Mouse (Mus musculus): ENCODE data around the gene Mef2a. TPM values are rescaled to one million over a fixed set of nuclear protein-coding genes. Genes with fewer than 3 reads are reported as not detected.

Gene Mef2a
- polyA plus RNA-seq, 1 experiment, result 95.0 TPM

DNA sequence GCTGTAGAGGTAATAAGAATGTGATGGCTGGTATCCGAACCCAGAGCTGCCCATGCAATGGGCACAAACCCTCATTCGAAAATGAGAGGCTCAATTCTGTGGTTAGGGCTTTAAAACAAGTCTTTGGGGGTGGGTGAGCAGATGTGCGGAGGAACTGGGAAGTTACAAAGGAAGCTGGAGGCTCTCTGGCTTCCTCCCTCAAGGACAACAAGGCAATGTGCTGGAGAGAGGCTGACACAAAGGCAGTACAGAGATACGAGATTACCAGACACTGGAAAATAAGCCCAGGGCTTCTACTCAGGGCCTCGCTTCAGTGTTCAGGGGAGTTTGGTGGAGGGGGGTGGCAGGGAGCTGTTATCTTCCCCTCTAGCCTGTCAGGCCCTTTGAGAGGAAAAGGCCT lies 1.3 kb upstream of the Mef2a start:
- TF ChIP-seq POLR2A (IDR thresholded peaks at IDR 0.05; ENCODE audit: insufficient read depth, low read depth, low read length) (no peak), CTCF (IDR thresholded peaks at IDR 0.05; ENCODE audit: insufficient read depth, low read depth, low read length) (no peak)
- WGBS, result 32% methylated on average over 5 of the region's 5 CpGs
- Histone ChIP-seq H3K27ac (ENCODE audit: insufficient read depth, low read depth, low read length) (peak overlapping the region; percentile 100), H3K4me1 (ENCODE audit: control insufficient read depth, insufficient read depth, low read length) (peaks cover 10% of the 10 kb centered on the region), H3K4me3 (ENCODE audit: insufficient read depth, low read depth, low read length) (no peak overlapping the region)

DNA sequence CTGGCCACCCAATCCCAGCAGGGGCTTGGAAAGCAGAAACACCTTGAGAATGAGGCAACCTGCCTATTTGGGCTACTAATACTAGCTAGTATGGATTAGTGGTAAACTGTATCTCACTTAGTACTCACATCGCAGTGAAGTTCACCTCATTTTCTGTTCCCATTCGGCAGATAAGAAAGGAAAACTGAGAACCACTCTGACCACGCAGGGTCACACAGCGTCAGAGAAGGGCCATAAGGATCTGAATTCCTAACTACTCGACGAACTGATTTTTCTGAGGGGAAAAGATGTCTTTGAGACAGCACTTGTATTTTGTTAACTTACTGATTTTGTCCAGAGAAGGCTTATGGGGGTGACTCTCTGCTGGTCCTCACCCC lies 914 bp upstream of the Mef2a start:
- peak overlapping the region; percentile 99 for H3K4me3 ChIP-seq (ENCODE audit: insufficient read depth, low read depth, low read length)
- 31% methylated on average over 6 of the region's 6 CpGs for WGBS
- H3K27ac ChIP-seq (ENCODE audit: insufficient read depth, low read depth, low read length), result peak overlapping the region; percentile 100
- TF ChIP-seq POLR2A (IDR thresholded peaks at IDR 0.05; ENCODE audit: insufficient read depth, low read depth, low read length) (no peak), CTCF (IDR thresholded peaks at IDR 0.05; ENCODE audit: insufficient read depth, low read depth, low read length) (no peak)
- H3K4me1 ChIP-seq (ENCODE audit: control insufficient read depth, insufficient read depth, low read length), result peaks cover 10% of the 10 kb centered on the region

DNA sequence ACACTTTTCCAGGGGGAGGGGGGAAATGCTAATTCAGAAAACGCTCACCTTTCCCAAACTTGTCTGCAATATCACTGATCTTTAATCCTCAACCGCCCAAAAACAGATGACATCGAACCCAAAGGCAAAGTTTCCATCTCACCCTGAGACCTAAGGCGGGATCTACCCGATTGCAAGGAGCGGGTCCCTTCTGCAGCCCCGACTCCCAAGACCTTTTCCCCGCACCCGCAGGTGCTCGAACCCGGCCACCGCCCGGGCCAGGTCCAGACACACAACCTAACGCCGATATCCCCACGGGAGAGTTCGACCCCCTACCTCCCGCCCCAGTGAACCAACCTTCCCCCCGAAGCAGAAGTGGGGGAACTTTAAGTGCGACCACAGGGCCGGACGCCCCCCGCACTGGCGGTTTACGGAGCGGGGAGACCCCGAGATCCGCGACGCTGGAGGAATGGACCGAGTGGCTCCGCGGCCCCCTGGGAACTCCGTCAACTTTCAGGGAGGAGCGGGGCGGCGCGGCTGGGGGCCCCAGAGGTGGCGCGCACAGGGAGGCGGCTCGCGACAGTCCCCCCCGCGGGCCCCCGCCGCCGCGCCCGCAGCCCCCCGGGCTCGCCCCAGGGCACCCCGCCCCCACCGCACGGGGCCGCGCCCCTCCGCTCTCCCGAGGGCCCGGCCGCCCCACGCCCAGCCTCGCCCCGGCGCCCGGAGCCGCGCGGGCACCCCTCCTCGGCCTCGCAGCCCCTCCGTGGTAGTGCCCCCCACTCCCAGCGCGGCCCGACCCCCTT lies 576 bp downstream of the Mef2a start:
- H3K27ac ChIP-seq (ENCODE audit: insufficient read depth, low read depth, low read length), result peak overlapping the region; percentile 82
- peak overlapping the region; percentile 99 for H3K4me3 ChIP-seq (ENCODE audit: insufficient read depth, low read depth, low read length)
- peaks cover 10% of the 10 kb centered on the region for H3K4me1 ChIP-seq (ENCODE audit: control insufficient read depth, insufficient read depth, low read length)
- WGBS, result under 1% methylated on average over 54 of the region's 75 CpGs
- no peak for TF ChIP-seq CTCF (IDR thresholded peaks at IDR 0.05; ENCODE audit: insufficient read depth, low read depth, low read length)
- no peak for TF ChIP-seq POLR2A (IDR thresholded peaks at IDR 0.05; ENCODE audit: insufficient read depth, low read depth, low read length)

DNA sequence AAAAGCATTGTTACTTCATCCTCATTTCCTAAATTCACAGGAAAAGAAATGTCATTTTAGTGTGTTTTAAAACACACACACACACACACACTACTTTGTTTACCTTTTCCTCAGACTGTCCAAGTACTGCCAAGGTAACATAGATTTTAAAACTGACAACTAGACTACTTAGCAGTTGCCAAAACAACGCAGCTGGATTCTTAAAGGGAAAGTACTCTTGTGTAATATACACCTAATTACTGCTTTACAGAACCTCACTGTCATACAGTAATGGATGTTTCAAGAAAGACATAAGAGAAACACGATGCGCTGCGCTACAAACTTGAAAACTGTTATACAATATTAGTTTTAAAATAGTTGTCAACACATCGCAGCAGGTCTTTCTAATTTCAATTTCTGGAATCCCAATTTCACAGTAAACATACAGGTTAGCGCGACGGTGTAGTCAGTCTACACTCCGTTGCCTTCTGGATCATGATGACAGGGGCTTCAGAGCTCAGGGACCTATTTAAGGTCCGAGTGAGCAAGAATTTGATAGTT lies 1.2 kb downstream of the Mef2a start:
- Histone ChIP-seq H3K27ac (ENCODE audit: insufficient read depth, low read depth, low read length) (peak overlapping the region; percentile 82; the same call in 1 of the 2 replicates), H3K4me3 (ENCODE audit: insufficient read depth, low read depth, low read length) (peak overlapping the region; percentile 99), H3K4me1 (ENCODE audit: control insufficient read depth, insufficient read depth, low read length) (peaks cover 10% of the 10 kb centered on the region)
- 5% methylated on average over 10 of the region's 10 CpGs for WGBS
- TF ChIP-seq POLR2A (IDR thresholded peaks at IDR 0.05; ENCODE audit: insufficient read depth, low read depth, low read length) (no peak), CTCF (IDR thresholded peaks at IDR 0.05; ENCODE audit: insufficient read depth, low read depth, low read length) (no peak)

DNA sequence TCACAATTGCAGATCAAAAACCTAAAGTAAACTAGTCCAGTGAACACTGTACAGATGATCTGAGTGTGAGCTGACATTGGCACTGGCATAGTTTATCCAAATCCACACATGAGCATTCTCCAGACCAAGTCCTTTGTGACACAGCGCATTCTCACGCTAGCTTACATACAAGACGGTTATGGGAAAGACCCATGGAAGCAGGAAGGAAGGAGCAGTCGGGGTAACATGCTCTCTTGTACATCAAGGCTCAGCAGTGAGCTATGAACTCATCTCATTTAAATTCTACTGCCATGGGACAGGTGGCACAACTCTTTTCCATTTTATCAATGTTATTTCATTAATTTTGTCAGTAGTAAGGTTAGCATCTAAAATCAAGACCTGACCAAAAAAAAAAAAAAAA lies 3.0 kb downstream of the Mef2a start:
- 51% methylated on average over 4 of the region's 4 CpGs for WGBS
- peaks cover 8% of the 10 kb centered on the region for H3K4me1 ChIP-seq (ENCODE audit: control insufficient read depth, insufficient read depth, low read length)
- no peak overlapping the region for H3K4me3 ChIP-seq (ENCODE audit: insufficient read depth, low read depth, low read length)
- H3K27ac ChIP-seq (ENCODE audit: insufficient read depth, low read depth, low read length), result no peak overlapping the region
- TF ChIP-seq POLR2A (IDR thresholded peaks at IDR 0.05; ENCODE audit: insufficient read depth, low read depth, low read length) (no peak), CTCF (IDR thresholded peaks at IDR 0.05; ENCODE audit: insufficient read depth, low read depth, low read length) (no peak)

DNA sequence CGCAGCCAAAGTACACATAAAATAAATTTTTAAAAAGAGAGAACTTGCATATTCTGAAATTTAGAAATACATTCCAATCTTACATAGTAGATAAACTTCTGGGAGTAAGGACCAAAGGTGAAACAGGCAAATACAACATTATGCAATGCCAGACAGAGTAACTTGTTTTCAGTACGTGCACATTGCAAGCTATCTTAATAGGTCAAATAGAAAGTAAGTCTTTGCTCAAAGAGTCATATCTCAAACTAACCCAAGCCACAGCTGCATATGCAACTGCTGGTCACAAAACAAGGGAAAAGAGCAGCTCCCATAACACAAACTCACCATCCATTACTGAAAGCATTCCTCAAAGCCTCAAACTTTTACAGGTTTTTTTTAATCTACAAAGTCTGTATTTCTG lies 4.3 kb downstream of the Mef2a start:
- 79% methylated on average over 2 of the region's 2 CpGs for WGBS
- H3K27ac ChIP-seq (ENCODE audit: insufficient read depth, low read depth, low read length), result no peak overlapping the region
- H3K4me3 ChIP-seq (ENCODE audit: insufficient read depth, low read depth, low read length), result no peak overlapping the region
- no peak for TF ChIP-seq POLR2A (IDR thresholded peaks at IDR 0.05; ENCODE audit: insufficient read depth, low read depth, low read length)
- TF ChIP-seq CTCF (IDR thresholded peaks at IDR 0.05; ENCODE audit: insufficient read depth, low read depth, low read length), result no peak
- H3K4me1 ChIP-seq (ENCODE audit: control insufficient read depth, insufficient read depth, low read length), result peaks cover 2% of the 10 kb centered on the region

DNA sequence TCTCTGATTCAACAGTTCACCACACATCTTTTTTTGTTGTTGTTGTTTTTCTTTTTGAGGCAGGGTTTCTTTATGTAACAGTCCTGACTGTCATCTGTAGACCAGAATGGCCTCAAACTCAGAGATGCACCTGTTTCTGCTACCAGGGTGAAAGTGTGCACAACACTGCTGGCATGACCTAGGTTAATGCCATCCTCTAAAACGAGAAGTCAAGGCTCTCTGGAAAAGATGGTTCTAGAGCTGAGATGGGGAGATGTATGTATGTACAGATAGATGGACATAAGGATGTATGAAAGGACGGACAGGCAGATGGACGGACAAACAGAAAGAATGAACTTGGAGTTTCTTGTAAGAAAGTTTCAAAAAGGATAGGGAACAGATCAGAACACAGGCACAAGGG lies 12.1 kb downstream of the Mef2a start:
- Histone ChIP-seq H3K27ac (ENCODE audit: insufficient read depth, low read depth, low read length) (no peak overlapping the region), H3K4me1 (ENCODE audit: control insufficient read depth, insufficient read depth, low read length) (no peaks in the 10 kb centered on the region), H3K4me3 (ENCODE audit: insufficient read depth, low read depth, low read length) (no peak overlapping the region)
- 85% methylated on average over 3 of the region's 3 CpGs for WGBS
- TF ChIP-seq CTCF (IDR thresholded peaks at IDR 0.05; ENCODE audit: insufficient read depth, low read depth, low read length) (no peak), POLR2A (IDR thresholded peaks at IDR 0.05; ENCODE audit: insufficient read depth, low read depth, low read length) (no peak)

DNA sequence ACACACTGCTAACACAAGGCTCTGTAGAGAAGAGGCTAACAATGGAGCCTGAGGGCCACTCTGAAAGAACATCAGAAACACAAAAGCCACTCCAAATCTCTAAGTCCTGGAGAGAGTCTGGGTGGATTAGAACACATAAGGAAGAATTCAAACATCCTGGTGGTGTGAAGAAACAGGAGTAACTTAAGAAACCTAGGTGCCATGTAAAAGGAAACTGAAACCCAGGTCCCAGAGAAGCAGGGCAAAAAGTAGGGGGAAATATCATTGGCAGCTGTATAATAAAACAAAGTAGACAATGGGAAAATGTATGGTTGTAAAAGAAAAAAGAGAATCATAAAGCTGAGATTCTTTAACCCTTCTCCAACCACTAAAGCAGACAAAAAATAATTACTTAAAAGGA lies 12.8 kb downstream of the Mef2a start:
- Histone ChIP-seq H3K27ac (ENCODE audit: insufficient read depth, low read depth, low read length) (no peak overlapping the region), H3K4me1 (ENCODE audit: control insufficient read depth, insufficient read depth, low read length) (no peaks in the 10 kb centered on the region), H3K4me3 (ENCODE audit: insufficient read depth, low read depth, low read length) (no peak overlapping the region)
- TF ChIP-seq CTCF (IDR thresholded peaks at IDR 0.05; ENCODE audit: insufficient read depth, low read depth, low read length), result no peak

DNA sequence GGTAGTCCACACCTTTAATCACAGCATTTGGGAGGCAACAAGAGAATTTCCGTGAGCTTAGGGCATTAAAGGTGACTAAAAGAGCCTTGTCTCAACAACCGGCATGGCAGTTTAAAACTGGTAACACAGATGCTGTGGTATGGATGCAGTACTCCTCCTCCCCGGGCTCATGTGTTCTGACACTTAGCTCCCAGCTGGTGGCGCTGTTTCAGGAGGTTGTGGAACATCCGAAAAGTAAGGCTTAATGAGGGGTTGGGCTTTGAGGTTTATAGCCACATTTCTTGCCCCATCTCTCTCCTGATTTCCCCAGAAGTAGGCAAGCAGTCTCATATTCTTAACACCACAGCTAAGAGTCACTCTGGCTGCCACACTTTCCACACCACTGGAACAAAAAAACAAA lies 16.8 kb downstream of the Mef2a start:
- no peak for TF ChIP-seq CTCF (IDR thresholded peaks at IDR 0.05; ENCODE audit: insufficient read depth, low read depth, low read length)
- TF ChIP-seq POLR2A (IDR thresholded peaks at IDR 0.05; ENCODE audit: insufficient read depth, low read depth, low read length), result no peak
- Histone ChIP-seq H3K27ac (ENCODE audit: insufficient read depth, low read depth, low read length) (no peak overlapping the region), H3K4me1 (ENCODE audit: control insufficient read depth, insufficient read depth, low read length) (0 out of 2 replicates have a peak, but pooled peaks cover 2% of the 10 kb centered on the region), H3K4me3 (ENCODE audit: insufficient read depth, low read depth, low read length) (no peak overlapping the region)
- 86% methylated on average over 5 of the region's 5 CpGs for WGBS
